In genomic region chr14:46223008-46223407, GRCm38 (mm10) we compare ENCODE assay signal across 23 mouse cellular contexts.
DNase-seq lines count a peak whose midpoint lies in the region; ATAC-seq and TF ChIP-seq lines count a peak whose summit lies in the region.
"Had no signal": no experiment of that assay in that cellular context is flagged by ENCODE, and none has a peak within 500 bp of the region (broad histone marks: within the 10 kb centered on the region; RNA-seq: fewer than 3 reads in every experiment).

No protein-coding gene starts in this region.

- WGBS in embryonic facial prominence, embryonic 13.5 days = 67% methylated on average over 6 of the region's 6 CpGs
- WGBS in embryonic facial prominence, embryonic 10.5 days = 69% methylated on average over 6 of the region's 6 CpGs

- no peak overlapping the region for H3K9ac ChIP-seq in embryonic facial prominence, embryonic 13.5 days
- H3K9ac ChIP-seq in ES-Bruce4 (ENCODE audit: low read depth, poor library complexity, severe bottlenecking) (no peak overlapping the region), ES-E14 (ENCODE audit: insufficient read depth, low read depth, low read length, poor library complexity, severe bottlenecking) (no peak overlapping the region)
- H3K9ac ChIP-seq: forebrain, embryonic 13.5 days; forebrain, embryonic 15.5 days; forebrain, postnatal 0 days had no signal

- no peak for DNase-seq in embryonic facial prominence, embryonic 10.5 days (ENCODE audit: low spot score)
- DNase-seq in ES-E14 (ENCODE audit: low read depth, low spot score) (peak; percentile 7), ZHBTc4 (ENCODE audit: low read depth, low spot score) (peak; percentile 60)
- DNase-seq in gastrocnemius, postnatal 25 days = no peak
- DNase-seq in right cerebral cortex, postnatal 4 days = no peak
- DNase-seq: adrenal gland, adult 8-10 months; adrenal gland, postnatal 14 days; adrenal gland, postnatal 36 days; B cell, adult 2 months; cerebellum, adult 11-12 months; cerebellum, adult 2 months; cerebellum, adult 9-10 months; cerebellum, postnatal 10 days; cerebellum, postnatal 25 days; forebrain, postnatal 0 days had no signal

- H3K27ac ChIP-seq in embryonic facial prominence, embryonic 13.5 days = peak overlapping the region; percentile 55; the same call in 1 of the 2 replicates
- no peak overlapping the region for H3K27ac ChIP-seq in embryonic facial prominence, embryonic 10.5 days (replicated peaks)
- H3K27ac ChIP-seq in ES-Bruce4 (ENCODE audit: insufficient read depth, low read length) (no peak overlapping the region), ES-E14 (ENCODE audit: insufficient read depth, low read depth, low read length, poor library complexity, severe bottlenecking) (no peak overlapping the region)
- H3K27ac ChIP-seq: forebrain, embryonic 13.5 days; forebrain, embryonic 15.5 days had no signal

- no peaks in the 10 kb centered on the region for H3K27me3 ChIP-seq in embryonic facial prominence, embryonic 13.5 days
- H3K27me3 ChIP-seq in embryonic facial prominence, embryonic 10.5 days (replicated peaks; ENCODE audit: low read depth, poor library complexity, severe bottlenecking) = no peaks in the 10 kb centered on the region
- H3K27me3 ChIP-seq in ES-Bruce4 (ENCODE audit: control insufficient read depth, insufficient read depth, low read length, poor library complexity, severe bottlenecking) = peaks cover 2% of the 10 kb centered on the region; the same call in 1 of the 2 replicates
- H3K27me3 ChIP-seq: CH12.LX; forebrain, embryonic 13.5 days; forebrain, embryonic 15.5 days; Patski had no signal

- ATAC-seq in embryonic facial prominence, embryonic 13.5 days (ENCODE audit: insufficient number of reproducible peaks, insufficient read depth, low FRiP score, low TSS enrichment, low read depth) = no peak
- ATAC-seq: activated CD4-positive, CD25-positive, alpha-beta regulatory T cell, adult 4 months; CD4-positive, CD25-positive, alpha-beta regulatory T cell, adult 4 months; forebrain, embryonic 13.5 days; forebrain, embryonic 15.5 days; forebrain, postnatal 0 days; Patski had no signal

- H3K4me1 ChIP-seq in embryonic facial prominence, embryonic 13.5 days = peaks cover 27% of the 10 kb centered on the region
- peaks cover 22% of the 10 kb centered on the region for H3K4me1 ChIP-seq in embryonic facial prominence, embryonic 10.5 days
- H3K4me1 ChIP-seq in ES-Bruce4 (ENCODE audit: control insufficient read depth, insufficient read depth, low read length) (peaks cover 2% of the 10 kb centered on the region), ES-E14 (ENCODE audit: control insufficient read depth in 2 of 2, insufficient read depth in 2 of 2, low read length in 2 of 2, poor library complexity in 1 of 2) (peaks cover 0 to 3% of the 10 kb centered on the region in 2 experiments; a peak in 1 of 4 replicates)

- no peak overlapping the region for H3K4me2 ChIP-seq in embryonic facial prominence, embryonic 13.5 days
- H3K4me2 ChIP-seq: forebrain, embryonic 13.5 days; forebrain, embryonic 15.5 days had no signal

- 0 out of 2 replicates have a peak, but pooled peaks have one; percentile 46 for TF ChIP-seq EP300 in ES-Bruce4 (IDR thresholded peaks at IDR 0.05; ENCODE audit: insufficient read depth, low read depth, low read length)

- no peaks in the 10 kb centered on the region for H3K36me3 ChIP-seq in embryonic facial prominence, embryonic 13.5 days
- H3K36me3 ChIP-seq in embryonic facial prominence, embryonic 10.5 days (replicated peaks) = no peaks in the 10 kb centered on the region
- H3K36me3 ChIP-seq in ES-Bruce4 (ENCODE audit: control insufficient read depth, insufficient read depth, low read length, poor library complexity, severe bottlenecking) (no peaks in the 10 kb centered on the region), ES-E14 (ENCODE audit: control insufficient read depth, insufficient read depth, low read length, poor library complexity, severe bottlenecking) (no peaks in the 10 kb centered on the region)
- H3K36me3 ChIP-seq: forebrain, embryonic 15.5 days had no signal

- H3K4me3 ChIP-seq in embryonic facial prominence, embryonic 13.5 days = no peak overlapping the region
- H3K4me3 ChIP-seq in embryonic facial prominence, embryonic 10.5 days = no peak overlapping the region
- no peak overlapping the region for H3K4me3 ChIP-seq in ES-Bruce4 (ENCODE audit: low read depth, low read length)
- H3K4me3 ChIP-seq in ES-E14 (ENCODE audit: insufficient read depth in 1 of 2, low read depth in 1 of 2, low read length in 2 of 2, poor library complexity in 1 of 2, severe bottlenecking in 1 of 2) = no peak overlapping the region
- H3K4me3 ChIP-seq: forebrain, embryonic 13.5 days; forebrain, embryonic 15.5 days had no signal

- no peaks in the 10 kb centered on the region for H3K9me3 ChIP-seq in embryonic facial prominence, embryonic 13.5 days
- no peaks in the 10 kb centered on the region for H3K9me3 ChIP-seq in embryonic facial prominence, embryonic 10.5 days
- no peaks in the 10 kb centered on the region; the same call in 1 of the 2 replicates for H3K9me3 ChIP-seq in ES-Bruce4 (replicated peaks; ENCODE audit: control insufficient read depth, insufficient read depth, low read length, poor library complexity, severe bottlenecking)
- no peaks in the 10 kb centered on the region for H3K9me3 ChIP-seq in ES-E14 (ENCODE audit: control insufficient read depth, insufficient read depth, low read depth, low read length)
- H3K9me3 ChIP-seq: forebrain, embryonic 13.5 days; forebrain, embryonic 15.5 days had no signal

- in situ Hi-C loops in ES-E14 (cut with MboI; ENCODE audit: low sequenced_read_pairs in 2 of 2, unreplicated experiment in 2 of 2) = no loop called here

- no peak for TF ChIP-seq CTCF in ES-Bruce4 (IDR thresholded peaks at IDR 0.05; ENCODE audit: low read depth, low read length)

- no peak for TF ChIP-seq POLR2A in ES-Bruce4 (IDR thresholded peaks at IDR 0.05; ENCODE audit: insufficient read depth, low read length)

TF ChIP-seq in ES-E14, 5 proteins besides CTCF, POLR2A, EP300 and RAD21:
- TF ChIP-seq CHD2 (IDR thresholded peaks at IDR 0.05; ENCODE audit: low read depth, low read length) (no peak), HCFC1 (IDR thresholded peaks at IDR 0.05; ENCODE audit: borderline replicate concordance, insufficient read depth, low read length) (no peak), MAFK (IDR thresholded peaks at IDR 0.05; ENCODE audit: insufficient read depth, low read depth, low read length) (no peak), ZC3H11A (IDR thresholded peaks at IDR 0.05; ENCODE audit: borderline replicate concordance, low read depth, low read length) (no peak), ZNF384 (IDR thresholded peaks at IDR 0.05; ENCODE audit: low read depth, low read length) (no peak)

Comparison
In these comparisons a context has a peak if more than half of its experiments do, and no peak if none do; other contexts are left out.
1. DNase-seq: peak in ES-E14 (single experiment) and ZHBTc4 (single experiment); none in embryonic facial prominence, embryonic 10.5 days (single experiment), gastrocnemius, postnatal 25 days (single experiment) and right cerebral cortex, postnatal 4 days (single experiment).